Mouse (Mus musculus): ENCODE measurements around the gene 1700029F12Rik. TPM values are rescaled to one million over a fixed set of nuclear protein-coding genes. Genes with fewer than 3 reads are reported as not detected.

Gene 1700029F12Rik
- polyA plus RNA-seq, 1 experiment from 2014 or later, result not detected

Other genes with a start within 250 kb of the 1700029F12Rik start
- not detected in 3 replicates for gene Gcnt4, start 109.7 kb downstream of the 1700029F12Rik start, polyA plus RNA-seq (2018)
- 0.17 TPM in 1 of 3 replicates, not detected in the others for gene Fam169a, start 32.9 kb upstream of the 1700029F12Rik start, polyA plus RNA-seq (2018)
- 1.0 to 3.9 TPM (median 1.3 TPM) in 3 replicates for gene Gm6169, start 64.9 kb upstream of the 1700029F12Rik start, polyA plus RNA-seq (2018)
- gene Gfm2, start 103.6 kb upstream of the 1700029F12Rik start, polyA plus RNA-seq (2018), result 18.1 to 28.5 TPM (median 20.5 TPM) in 3 replicates
- gene Nsa2, start 103.6 kb upstream of the 1700029F12Rik start, polyA plus RNA-seq (2018), result 150 to 444 TPM (median 165 TPM) in 3 replicates
- 132 to 213 TPM (median 194 TPM) in 3 replicates for gene Hexb, start 164.0 kb upstream of the 1700029F12Rik start, polyA plus RNA-seq (2018)
- gene Enc1, start 206.7 kb upstream of the 1700029F12Rik start, polyA plus RNA-seq (2018), result 8.5 to 16.0 TPM (median 15.6 TPM) in 3 replicates